Mouse (Mus musculus) kidney, adult 11 months (tissue): ENCODE data around the gene Cdip1.

ENCODE experiments used
- DNase-seq: peaks from one replicate; pipeline ENCODE4 v3.0.0; 2022

Cdip1 gene

DNA sequence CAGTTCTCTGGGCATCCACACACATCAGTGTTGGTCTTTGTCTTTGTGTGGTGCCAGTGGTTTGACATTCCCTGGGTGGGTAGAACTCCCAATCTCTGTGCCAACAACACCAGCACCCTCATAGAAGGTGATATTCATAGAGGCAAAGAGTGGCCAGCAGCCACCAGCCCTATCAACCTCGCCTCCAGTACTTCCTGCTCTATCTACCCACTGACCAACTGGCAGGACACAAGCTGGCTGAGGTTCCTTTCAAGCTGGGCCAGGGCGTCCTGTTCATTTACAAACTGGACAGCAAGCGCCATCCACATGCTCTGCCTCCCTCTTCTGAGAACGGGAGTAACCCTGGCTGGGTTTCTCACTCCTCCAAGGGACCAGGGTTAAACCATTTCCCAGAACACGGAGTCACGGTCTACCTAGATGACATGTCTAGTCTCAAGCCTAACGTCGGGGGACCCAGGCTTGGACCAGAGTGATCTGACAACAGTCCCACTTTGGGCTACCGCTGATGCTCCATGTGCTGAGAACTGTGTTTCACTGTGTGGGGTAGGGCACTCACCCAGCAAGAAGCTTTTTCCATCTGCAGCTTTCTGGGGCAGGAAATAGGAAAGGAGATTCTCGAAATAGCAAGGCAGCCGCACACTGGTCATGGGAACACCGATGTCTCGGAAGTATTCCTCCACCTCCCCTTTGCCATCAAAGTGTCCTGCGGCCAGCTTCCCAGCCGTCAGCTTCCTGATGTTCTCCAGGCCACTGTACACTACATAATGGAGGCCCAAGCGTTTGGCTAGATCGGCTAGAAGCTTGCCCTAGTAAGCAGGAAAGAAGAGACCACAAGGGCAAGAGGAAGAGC is 76.0 kb downstream of the Cdip1 start:
- DNase-seq = no peak

- DNase-seq = no peak
These were observed 78.9 kb downstream of the Cdip1 start for GRCm38 (mm10) chr16:4711173-4711572.

DNA sequence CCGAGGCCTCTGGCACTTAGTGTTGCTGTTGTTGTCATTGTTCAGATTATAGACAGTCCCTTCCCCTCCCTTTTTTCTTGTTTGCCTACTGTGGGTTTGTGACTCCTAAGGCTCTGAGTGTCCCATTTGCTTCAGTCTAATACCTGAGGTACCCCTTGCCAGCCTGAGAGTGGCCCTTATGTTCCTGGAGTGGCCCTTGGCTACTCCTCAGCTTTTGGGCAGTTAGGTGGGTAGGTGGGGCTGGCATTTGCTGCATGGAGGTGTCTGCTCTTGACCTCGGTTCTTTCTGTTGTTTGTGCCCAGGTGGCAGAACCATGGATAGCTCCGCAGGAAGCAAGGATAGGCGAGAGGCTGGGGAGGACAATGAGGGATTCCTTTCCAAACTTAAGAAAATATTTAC is 84.6 kb downstream of the Cdip1 start:
- no peak for DNase-seq

- no peak for DNase-seq
These were observed 87.4 kb downstream of the Cdip1 start for GRCm38 (mm10) chr16:4702646-4703045.

DNA sequence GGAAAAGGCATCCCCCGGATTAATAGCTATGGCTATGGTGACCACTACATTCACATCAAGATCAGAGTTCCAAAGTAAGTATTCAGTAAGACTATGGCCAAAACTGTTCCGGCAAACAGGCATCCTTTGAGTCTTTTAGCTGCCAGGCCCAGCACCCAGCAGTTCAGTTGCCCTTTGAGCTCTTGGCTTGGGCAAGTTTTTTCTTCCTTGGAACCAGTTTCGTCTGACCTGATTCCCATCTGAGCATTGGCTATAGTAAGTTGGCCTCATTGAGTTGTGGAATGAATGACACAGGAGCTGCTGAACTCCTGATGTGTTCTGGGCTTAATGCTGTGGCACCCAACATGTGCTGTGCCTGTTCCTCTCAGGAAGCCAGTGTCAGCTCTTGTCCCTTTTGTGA is 88.9 kb downstream of the Cdip1 start:
- peak; percentile 56 for DNase-seq
